Mouse (Mus musculus): ENCODE results near the gene Erp27. TPM values are rescaled to one million over a fixed set of nuclear protein-coding genes. Genes with fewer than 3 reads are reported as not detected.

Erp27 gene
- polyA plus RNA-seq, 1 experiment from 2014 or later = 0.65 TPM

- Histone ChIP-seq H3K4me1 (replicated peaks; ENCODE audit: control insufficient read depth, insufficient read depth) (0 out of 2 replicates have a peak, but pooled peaks cover 2% of the 10 kb centered on the region), H3K9me3 (ENCODE audit: control insufficient read depth, low read length) (no peaks in the 10 kb centered on the region), H3K27me3 (ENCODE audit: control insufficient read depth, insufficient read depth, low read length) (no peaks in the 10 kb centered on the region), H3K4me2 (replicated peaks; ENCODE audit: low read depth) (no peak overlapping the region), H3K27ac (replicated peaks) (no peak overlapping the region), H3K36me3 (ENCODE audit: control insufficient read depth, insufficient read depth, low read length) (no peaks in the 10 kb centered on the region), H3K4me3 (ENCODE audit: low read depth, low read length) (no peak overlapping the region), H3K9ac (ENCODE audit: low read length) (no peak overlapping the region)
- ATAC-seq (ENCODE audit: low FRiP score, low TSS enrichment) (peak; percentile 62), DNase-seq (ENCODE audit: low spot score) (peak; percentile 69)
- 35% methylated on average over 16 of the region's 16 CpGs for WGBS
- TF ChIP-seq EP300 (optimal IDR thresholded peaks at IDR 0.05) (no peak), CTCF (IDR thresholded peaks at IDR 0.05; ENCODE audit: low read depth) (peak; percentile 93)
These were observed 1.4 kb downstream of the Erp27 start for GRCm38 (mm10) chr6:136920320-136921257.

- ATAC-seq (ENCODE audit: low FRiP score, low TSS enrichment) (no peak), DNase-seq (ENCODE audit: low spot score) (no peak)
- H3K4me1 ChIP-seq (replicated peaks; ENCODE audit: control insufficient read depth, insufficient read depth) = 0 out of 2 replicates have a peak, but pooled peaks cover 2% of the 10 kb centered on the region
- no peak for TF ChIP-seq EP300 (optimal IDR thresholded peaks at IDR 0.05)
- TF ChIP-seq CTCF (IDR thresholded peaks at IDR 0.05; ENCODE audit: low read depth) = no peak
- WGBS = 15% methylated on average over 2 of the region's 2 CpGs
- peak overlapping the region; percentile 24; the same call in 1 of the 2 replicates for H3K27ac ChIP-seq (replicated peaks)
- no peak overlapping the region for H3K4me3 ChIP-seq (ENCODE audit: low read depth, low read length)
- no peak overlapping the region for H3K9ac ChIP-seq (ENCODE audit: low read length)
- H3K4me2 ChIP-seq (replicated peaks; ENCODE audit: low read depth) = no peak overlapping the region
- no peaks in the 10 kb centered on the region for H3K9me3 ChIP-seq (ENCODE audit: control insufficient read depth, low read length)
- no peaks in the 10 kb centered on the region for H3K27me3 ChIP-seq (ENCODE audit: control insufficient read depth, insufficient read depth, low read length)
- H3K36me3 ChIP-seq (ENCODE audit: control insufficient read depth, insufficient read depth, low read length) = no peaks in the 10 kb centered on the region
These were observed 4.1 kb downstream of the Erp27 start for GRCm38 (mm10) chr6:136917885-136918284.

GRCm38 (mm10) chr6:136915721-136916395 lies 6.1 kb downstream of the Erp27 start:
- Histone ChIP-seq H3K4me2 (replicated peaks; ENCODE audit: low read depth) (no peak overlapping the region), H3K9me3 (ENCODE audit: control insufficient read depth, low read length) (no peaks in the 10 kb centered on the region), H3K27ac (replicated peaks) (no peak overlapping the region), H3K27me3 (ENCODE audit: control insufficient read depth, insufficient read depth, low read length) (no peaks in the 10 kb centered on the region), H3K4me1 (replicated peaks; ENCODE audit: control insufficient read depth, insufficient read depth) (0 out of 2 replicates have a peak, but pooled peaks cover 6% of the 10 kb centered on the region), H3K4me3 (ENCODE audit: low read depth, low read length) (no peak overlapping the region), H3K36me3 (ENCODE audit: control insufficient read depth, insufficient read depth, low read length) (no peaks in the 10 kb centered on the region), H3K9ac (ENCODE audit: low read length) (no peak overlapping the region)
- TF ChIP-seq CTCF (IDR thresholded peaks at IDR 0.05; ENCODE audit: low read depth) (no peak), EP300 (optimal IDR thresholded peaks at IDR 0.05) (no peak)
- ATAC-seq (ENCODE audit: low FRiP score, low TSS enrichment) (no peak), DNase-seq (ENCODE audit: low spot score) (no peak)
- WGBS = 74% methylated on average over 8 of the region's 8 CpGs

GRCm38 (mm10) chr6:136914234-136914633 lies 7.7 kb downstream of the Erp27 start:
- no peaks in the 10 kb centered on the region for H3K9me3 ChIP-seq (ENCODE audit: control insufficient read depth, low read length)
- H3K9ac ChIP-seq (ENCODE audit: low read length) = no peak overlapping the region
- H3K36me3 ChIP-seq (ENCODE audit: control insufficient read depth, insufficient read depth, low read length) = no peaks in the 10 kb centered on the region
- H3K4me1 ChIP-seq (replicated peaks; ENCODE audit: control insufficient read depth, insufficient read depth) = 0 out of 2 replicates have a peak, but pooled peaks cover 8% of the 10 kb centered on the region
- WGBS = 71% methylated on average over 6 of the region's 6 CpGs
- DNase-seq (ENCODE audit: low spot score) (no peak), ATAC-seq (ENCODE audit: low FRiP score, low TSS enrichment) (no peak)
- H3K27ac ChIP-seq (replicated peaks) = peak overlapping the region; percentile 78
- TF ChIP-seq EP300 (optimal IDR thresholded peaks at IDR 0.05) (no peak), CTCF (IDR thresholded peaks at IDR 0.05; ENCODE audit: low read depth) (no peak)
- no peaks in the 10 kb centered on the region for H3K27me3 ChIP-seq (ENCODE audit: control insufficient read depth, insufficient read depth, low read length)
- no peak overlapping the region for H3K4me2 ChIP-seq (replicated peaks; ENCODE audit: low read depth)
- no peak overlapping the region for H3K4me3 ChIP-seq (ENCODE audit: low read depth, low read length)

- 11% methylated on average over 18 of the region's 18 CpGs for WGBS
- Histone ChIP-seq H3K9ac (ENCODE audit: low read length) (no peak overlapping the region), H3K4me1 (replicated peaks; ENCODE audit: control insufficient read depth, insufficient read depth) (0 out of 2 replicates have a peak, but pooled peaks cover 8% of the 10 kb centered on the region), H3K27ac (replicated peaks) (peak overlapping the region; percentile 78), H3K4me2 (replicated peaks; ENCODE audit: low read depth) (peak overlapping the region; percentile 40), H3K36me3 (ENCODE audit: control insufficient read depth, insufficient read depth, low read length) (no peaks in the 10 kb centered on the region), H3K27me3 (ENCODE audit: control insufficient read depth, insufficient read depth, low read length) (no peaks in the 10 kb centered on the region), H3K4me3 (ENCODE audit: low read depth, low read length) (no peak overlapping the region), H3K9me3 (ENCODE audit: control insufficient read depth, low read length) (no peaks in the 10 kb centered on the region)
- peak; percentile 84 for DNase-seq (ENCODE audit: low spot score)
- peak; percentile 48 for TF ChIP-seq EP300 (optimal IDR thresholded peaks at IDR 0.05)
- TF ChIP-seq CTCF (IDR thresholded peaks at IDR 0.05; ENCODE audit: low read depth) = no peak
- ATAC-seq (ENCODE audit: low FRiP score, low TSS enrichment) = peak; percentile 88
These were observed 8.4 kb downstream of the Erp27 start for GRCm38 (mm10) chr6:136913384-136914126.

Measured in stomach, postnatal 0 days (tissue).